Mouse (Mus musculus) urinary bladder, postnatal 14 days (tissue): ENCODE data around the gene Dcpp1.

Experiments
- DNase-seq: peaks from one replicate; pipeline ENCODE4 v3.0.0; 2021; ENCODE audit warnings: low spot score

Dcpp1 gene

DNA sequence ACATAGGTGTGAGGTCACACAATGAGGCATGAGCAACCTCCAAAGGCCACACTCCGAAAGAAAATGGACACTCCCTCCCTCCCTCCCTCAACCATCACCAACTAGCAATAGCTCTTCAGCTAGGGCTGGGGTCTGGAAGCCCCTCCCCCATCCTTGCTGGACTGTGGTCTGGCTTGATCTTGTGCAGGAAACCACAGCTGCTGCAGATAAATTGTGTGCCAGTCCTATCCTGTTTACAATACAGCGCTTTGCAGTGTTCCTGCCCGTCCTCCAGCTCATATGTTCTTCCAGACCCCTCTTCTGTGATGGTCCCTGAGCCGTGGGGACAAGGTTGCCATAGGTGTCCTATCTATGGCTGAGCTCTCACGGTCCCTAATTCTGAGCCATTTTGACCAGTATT lies 50.5 kb downstream of the Dcpp1 start:
- DNase-seq: no peak
